Mouse (Mus musculus) embryo, embryonic 11 days (tissue): Measurements from ENCODE around the gene Npepl1.

Experiments used
- DNase-seq: peaks from one replicate; pipeline ENCODE4 v3.0.0-alpha.2; 2015

Npepl1 gene

GRCm38 (mm10) chr2:174110783-174111549, 817 bp downstream of the Npepl1 start:
- DNase-seq = peak; percentile 67

- DNase-seq = peak; percentile 17
Observed at GRCm38 (mm10) chr2:174112931-174113330, 2.8 kb downstream of the Npepl1 start.

DNA sequence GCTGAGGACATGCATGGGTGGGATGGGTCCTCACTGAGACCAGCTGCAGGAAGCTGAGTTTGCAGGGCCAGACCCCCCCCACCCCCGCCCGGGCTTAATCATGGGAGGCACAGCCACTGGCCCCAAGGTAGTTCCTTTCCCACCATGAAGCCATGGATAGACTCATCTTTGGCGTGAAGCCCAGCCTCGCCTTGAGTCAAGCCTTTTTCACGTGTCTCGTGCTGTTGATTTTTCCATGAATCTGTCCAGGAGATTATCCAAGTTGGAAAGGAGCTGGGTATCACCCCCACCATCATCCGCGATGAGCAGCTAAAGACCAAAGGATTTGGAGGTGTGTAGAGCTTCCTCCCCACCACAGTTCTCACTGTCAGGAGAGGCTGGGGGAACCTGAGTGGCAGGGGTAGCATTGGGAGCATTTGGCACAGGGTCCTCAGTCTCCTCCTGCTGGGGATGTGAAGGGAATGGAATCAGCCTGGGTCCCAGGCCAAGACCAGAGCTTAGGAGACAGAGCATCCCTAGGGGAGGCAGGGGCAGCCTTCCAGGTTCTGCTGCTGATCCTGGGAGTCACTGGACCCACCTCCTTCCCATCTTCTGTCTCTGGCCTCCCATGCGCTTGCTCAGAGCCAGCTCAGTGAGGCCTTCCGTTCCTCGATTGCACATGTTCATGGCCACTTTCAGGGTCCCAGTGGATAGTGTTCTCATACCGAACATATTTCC, 4.2 kb downstream of the Npepl1 start:
- DNase-seq = no peak

DNA sequence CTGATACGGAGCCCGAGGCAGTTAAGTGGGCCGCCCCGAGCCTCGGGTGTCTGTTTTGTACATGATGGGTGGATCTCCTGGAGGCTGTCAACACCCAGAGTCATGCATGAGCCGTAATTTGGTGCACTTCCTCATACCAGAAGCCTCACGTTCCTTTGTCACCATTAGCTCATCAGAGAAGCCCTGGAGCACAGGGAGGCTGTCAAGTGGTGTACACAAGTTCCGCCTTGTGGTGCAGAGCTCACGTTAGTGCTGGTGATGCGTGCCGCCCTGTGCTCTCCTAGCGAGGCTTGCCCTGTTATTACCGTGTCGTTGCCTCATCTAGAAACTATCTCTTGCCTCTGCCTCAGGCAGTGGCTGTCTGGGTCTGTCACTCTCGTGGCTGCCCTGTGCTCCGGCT, 6.8 kb downstream of the Npepl1 start:
- peak; percentile 43 for DNase-seq

DNA sequence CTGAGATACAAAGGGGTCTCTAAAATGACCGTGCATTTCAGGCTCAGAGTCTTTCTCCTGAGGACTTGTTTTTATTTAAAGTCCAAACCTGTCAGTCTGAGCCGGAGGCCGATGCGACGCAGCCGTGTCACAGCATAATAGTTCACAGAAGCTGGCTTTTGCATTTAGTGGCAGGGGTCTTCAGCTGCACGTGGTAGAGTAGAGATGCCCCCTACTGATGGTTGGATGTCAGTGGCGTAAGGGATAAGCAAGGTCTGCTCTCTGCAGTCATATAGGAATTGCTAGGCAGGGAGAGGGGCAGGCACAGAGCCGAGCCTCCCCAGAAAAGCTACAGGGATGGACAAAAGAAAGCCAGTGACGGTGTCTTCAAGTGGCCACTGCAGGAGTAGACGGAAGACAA, 8.0 kb downstream of the Npepl1 start:
- peak; percentile 65 for DNase-seq

GRCm38 (mm10) chr2:174119259-174119658, 9.1 kb downstream of the Npepl1 start:
- no peak for DNase-seq

DNA sequence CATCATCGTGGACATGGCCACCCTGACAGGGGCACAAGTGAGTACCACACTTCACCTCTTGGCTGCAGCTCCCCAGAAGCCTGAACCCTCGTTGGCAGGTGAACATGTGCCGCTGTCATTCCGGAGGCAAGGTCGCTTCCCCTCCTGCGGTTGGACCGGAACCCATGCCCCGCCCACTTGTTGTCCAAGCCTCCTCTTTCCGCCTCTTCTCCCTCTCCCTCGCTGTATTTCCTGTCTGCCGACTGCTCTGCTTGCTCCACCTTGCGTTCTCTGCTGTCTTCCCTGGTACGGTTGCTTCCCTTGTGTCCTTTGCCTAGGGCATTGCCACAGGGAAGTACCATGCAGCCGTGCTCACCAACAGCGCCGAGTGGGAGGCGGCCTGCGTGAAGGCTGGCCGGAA, 10.5 kb downstream of the Npepl1 start:
- DNase-seq = no peak

DNA sequence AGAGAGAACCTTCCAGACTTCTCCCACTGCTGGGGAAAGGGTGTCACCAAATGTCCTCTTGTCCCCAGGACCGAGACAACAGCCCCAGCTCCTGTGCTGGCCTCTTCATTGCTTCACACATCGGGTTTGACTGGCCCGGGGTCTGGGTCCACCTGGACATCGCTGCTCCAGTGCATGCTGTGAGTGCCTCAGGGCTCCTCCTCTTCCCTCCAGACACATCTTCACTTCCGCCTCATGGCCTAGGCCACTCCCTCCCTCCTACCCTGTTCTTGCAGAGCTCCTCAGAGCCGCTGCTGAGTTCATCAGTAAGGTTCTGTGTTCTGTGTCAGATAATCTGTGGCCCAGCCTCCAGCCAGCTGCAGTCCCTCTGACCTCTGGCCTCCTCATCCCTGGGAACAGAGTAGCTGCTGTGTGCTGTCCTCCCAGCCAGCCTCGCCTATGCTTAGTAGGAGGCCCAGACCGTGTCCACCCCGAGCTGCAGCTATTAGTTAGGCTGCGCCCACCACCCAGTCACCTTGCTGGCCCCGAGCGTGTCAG, 11.3 kb downstream of the Npepl1 start:
- no peak for DNase-seq

DNA sequence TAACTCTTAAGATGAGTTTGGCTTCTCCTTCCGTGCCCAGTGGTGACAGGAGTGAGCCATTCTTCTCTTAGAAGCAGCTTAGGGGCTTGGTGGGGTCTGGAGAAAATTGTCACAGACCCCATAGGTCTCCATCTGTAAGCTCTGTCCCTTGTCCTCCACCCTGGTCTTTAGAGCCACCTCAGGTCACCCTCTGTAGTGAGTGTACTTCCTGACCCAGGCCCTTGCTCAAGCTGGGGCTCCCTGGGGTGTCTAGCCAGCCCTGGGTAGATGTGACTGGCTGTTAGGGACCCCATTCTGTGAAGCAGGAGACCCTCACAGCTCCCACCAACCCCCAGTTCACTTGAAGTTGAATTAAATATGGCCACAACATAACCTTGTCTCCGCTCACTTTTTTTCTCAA, 12.2 kb downstream of the Npepl1 start:
- no peak for DNase-seq

DNA sequence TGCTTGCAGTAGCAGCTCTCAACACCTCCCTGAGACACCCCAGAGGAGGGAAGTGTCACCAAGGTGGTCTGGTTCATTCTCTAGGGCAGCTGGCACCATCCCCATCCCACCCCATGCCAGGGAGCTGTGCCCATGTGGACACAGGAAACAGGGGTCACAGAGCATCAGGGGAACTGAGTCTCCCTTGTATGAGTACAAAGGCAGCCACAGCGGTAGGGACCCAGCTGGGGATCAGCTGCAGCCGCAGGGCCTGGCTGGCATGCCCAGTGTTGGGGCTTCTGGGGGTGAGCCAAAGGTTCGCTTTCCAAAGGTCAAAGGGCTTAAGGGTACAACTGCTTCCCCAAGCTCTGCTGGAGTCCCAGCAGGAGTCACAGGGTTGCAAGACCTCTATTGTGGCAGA, 13.6 kb downstream of the Npepl1 start:
- DNase-seq = no peak

- peak; percentile 83 for DNase-seq
Observed at GRCm38 (mm10) chr2:174126522-174127375, 16.6 kb downstream of the Npepl1 start.

- no peak for DNase-seq
Observed at GRCm38 (mm10) chr2:174127376-174127713, 17.2 kb downstream of the Npepl1 start.

- DNase-seq = no peak
Observed at GRCm38 (mm10) chr2:174128926-174129325, 18.8 kb downstream of the Npepl1 start.

DNA sequence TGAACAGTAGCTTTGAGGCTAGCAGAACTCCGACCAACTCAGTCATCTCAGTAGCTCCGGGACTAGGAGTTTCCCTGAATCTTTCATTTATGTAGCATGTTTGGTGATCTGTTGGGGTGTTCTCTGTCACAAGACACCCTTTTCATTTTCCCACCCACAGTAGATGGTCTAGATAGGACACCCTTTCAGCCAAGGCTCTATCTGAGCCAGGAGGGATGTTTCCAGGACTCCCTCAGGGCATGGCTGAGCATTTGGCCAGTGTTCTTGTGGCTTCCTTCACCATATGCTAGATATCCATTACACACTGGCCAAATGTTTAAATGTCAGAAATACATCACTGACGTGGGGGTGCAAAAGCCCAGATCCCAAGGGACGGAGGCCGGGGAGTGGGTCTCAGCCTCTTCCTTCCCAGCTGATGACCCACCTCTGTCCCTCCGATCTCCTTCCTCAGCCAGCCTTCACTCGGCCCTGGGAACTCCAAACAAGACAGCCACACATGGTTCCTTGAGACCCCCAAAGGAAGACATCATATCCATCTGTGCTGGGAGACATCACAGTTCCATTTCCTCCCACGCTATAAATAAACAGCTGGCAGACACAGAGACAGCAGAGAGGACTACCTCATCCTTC, 20.4 kb downstream of the Npepl1 start:
- DNase-seq = no peak

DNA sequence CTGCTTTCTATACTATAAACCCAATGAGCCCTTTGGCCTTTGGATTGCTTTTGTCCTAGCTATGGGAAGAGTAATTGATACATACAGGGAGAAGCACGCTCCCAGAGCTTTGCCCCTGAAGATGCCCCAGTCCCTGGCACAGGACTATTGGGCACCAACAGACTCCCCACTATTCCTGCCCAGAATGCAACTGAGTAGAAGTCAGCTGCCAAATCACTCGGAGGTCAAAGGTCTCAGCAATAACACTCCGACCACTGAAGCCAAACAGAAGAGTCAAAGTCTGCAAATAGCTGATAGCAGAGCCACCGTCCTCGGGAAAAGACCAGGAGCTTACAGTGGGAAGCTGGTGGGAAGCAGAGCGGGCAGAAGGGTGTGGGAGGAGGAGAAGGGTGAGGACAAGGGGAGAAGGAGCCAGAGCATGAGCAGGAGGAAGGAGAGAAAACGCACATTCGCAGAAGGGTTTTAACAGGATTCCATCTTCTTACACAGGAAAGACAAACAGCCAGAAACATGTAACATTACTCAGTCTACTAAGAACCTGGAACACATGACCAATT, 22.3 kb downstream of the Npepl1 start:
- no peak for DNase-seq

DNA sequence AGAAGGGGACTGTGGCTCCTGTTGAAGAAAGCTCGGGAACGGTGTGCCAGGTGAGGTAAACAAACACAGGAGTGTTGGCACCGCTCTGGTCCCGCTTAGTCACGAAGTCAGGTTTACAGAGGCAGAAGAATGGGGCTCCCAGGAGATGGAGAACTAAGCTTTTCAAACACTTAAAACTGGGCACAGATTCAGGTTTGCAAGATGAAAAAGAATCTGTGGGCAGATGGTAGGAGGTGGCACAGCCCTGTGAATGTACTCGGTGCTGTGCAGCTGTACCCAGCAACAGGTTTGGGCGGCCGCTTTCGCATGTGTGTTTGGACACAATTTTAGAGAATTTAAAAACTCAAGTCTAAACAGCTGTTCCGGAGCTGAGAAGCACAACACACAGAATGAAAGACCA, 48.9 kb downstream of the Npepl1 start:
- no peak for DNase-seq

GRCm38 (mm10) chr2:174160461-174160860, 50.3 kb downstream of the Npepl1 start:
- DNase-seq = no peak
